Mouse (Mus musculus) cortical plate, adult 2 months (tissue): ENCODE results near the gene Uba6. TPM values are rescaled to one million over a fixed set of nuclear protein-coding genes. Genes with fewer than 3 reads are reported as not detected.
A peak's percentile ranks its signal among the peaks of the same experiment; 100 is the strongest.

ENCODE experiments used
- H3K27ac ChIP-seq: fragments of 200-500 bp; 2 replicates; pipeline ENCODE4 v1.5.1; 2012; ENCODE audit warnings: low read length, control low read depth, inconsistent platforms; ENCODE audit not compliant: insufficient read depth
- H3K4me1 ChIP-seq: fragments of 200-500 bp; 2 replicates; pipeline ENCODE4 v1.6.1; 2011; ENCODE audit warnings: low read length; ENCODE audit not compliant: control insufficient read depth, insufficient read depth
- H3K4me3 ChIP-seq: fragments of 200-500 bp; 2 replicates; pipeline ENCODE4 v1.5.1; 2011; ENCODE audit warnings: mild to moderate bottlenecking, low read length, control low read depth; ENCODE audit not compliant: insufficient read depth
- CTCF ChIP-seq: fragments of 200-500 bp; IDR thresholded peaks from 2 replicates; pipeline ENCODE4 v1.5.1; 2011; ENCODE audit warnings: mild to moderate bottlenecking, control low read depth, low read length; ENCODE audit not compliant: insufficient read depth; ENCODE audit errors: extremely low read depth
- POLR2A ChIP-seq: fragments of 200-500 bp; IDR thresholded peaks from 2 replicates; pipeline ENCODE4 v1.6.1; 2011; ENCODE audit warnings: mild to moderate bottlenecking, low read length, control low read depth; ENCODE audit not compliant: insufficient read depth; ENCODE audit errors: extremely low read depth
- polyA plus RNA-seq: library from polyadenylated mRNA; depleted of rRNA; stranded (reverse); fragments of >200 nt; gene quantifications from 2 replicates; pipeline ENCODE4 v1.2.3, GENCODE M21; 2012; rRNA removed

The Uba6 gene
- polyA plus RNA-seq = 6.4 and 7.3 TPM in 2 replicates

GRCm38 (mm10) chr5:86172449-86173161 lies at the start of gene Uba6:
TSS of gene Uba6 (minus strand) at chr5:86172803.
- peak within 1 kb of the TSS; percentile 67 for H3K4me3 ChIP-seq
- H3K27ac ChIP-seq = peak within 1 kb of the TSS; percentile 53
- TF ChIP-seq POLR2A (peak; percentile 96), CTCF (no peak)
- no peaks in the 10 kb centered on the region for H3K4me1 ChIP-seq

GRCm38 (mm10) chr5:86197801-86198200 lies 25.2 kb upstream of the Uba6 start, which contains the start of gene Gnrhr:
TSS of gene Gnrhr (minus strand) at chr5:86197901.
- Histone ChIP-seq H3K4me1 (no peaks in the 10 kb centered on the region), H3K27ac (no peak within 1 kb of the TSS), H3K4me3 (no peak within 1 kb of the TSS)
- TF ChIP-seq CTCF (no peak), POLR2A (no peak)

- H3K4me1 ChIP-seq = no peaks in the 10 kb centered on the region
- no peak overlapping the region for H3K27ac ChIP-seq
- H3K4me3 ChIP-seq = no peak overlapping the region
- TF ChIP-seq POLR2A (no peak), CTCF (peak; percentile 48; the same call in 1 of the 2 replicates)
Observed at GRCm38 (mm10) chr5:86191356-86191755, 18.8 kb upstream of the Uba6 start.

- Histone ChIP-seq H3K4me3 (no peak overlapping the region), H3K27ac (no peak overlapping the region), H3K4me1 (no peaks in the 10 kb centered on the region)
- TF ChIP-seq CTCF (peak; percentile 58), POLR2A (no peak)
Observed at GRCm38 (mm10) chr5:86190770-86191169, 18.2 kb upstream of the Uba6 start.

- Histone ChIP-seq H3K27ac (no peak overlapping the region), H3K4me3 (no peak overlapping the region), H3K4me1 (no peaks in the 10 kb centered on the region)
- no peak for TF ChIP-seq CTCF
- no peak for TF ChIP-seq POLR2A
Observed at GRCm38 (mm10) chr5:86190290-86190689, 17.7 kb upstream of the Uba6 start.

GRCm38 (mm10) chr5:86187441-86187840 lies 14.8 kb upstream of the Uba6 start:
- TF ChIP-seq CTCF (no peak), POLR2A (no peak)
- H3K27ac ChIP-seq = no peak overlapping the region
- H3K4me1 ChIP-seq = no peaks in the 10 kb centered on the region
- no peak overlapping the region for H3K4me3 ChIP-seq

GRCm38 (mm10) chr5:86173778-86174177 lies 1.2 kb upstream of the Uba6 start:
- H3K4me1 ChIP-seq = no peaks in the 10 kb centered on the region
- H3K4me3 ChIP-seq = no peak overlapping the region
- TF ChIP-seq CTCF (no peak), POLR2A (no peak)
- H3K27ac ChIP-seq = no peak overlapping the region

- Histone ChIP-seq H3K4me3 (peak overlapping the region; percentile 67), H3K27ac (peak overlapping the region; percentile 53; the same call in 1 of the 2 replicates), H3K4me1 (no peaks in the 10 kb centered on the region)
- TF ChIP-seq CTCF (no peak), POLR2A (no peak)
Observed at GRCm38 (mm10) chr5:86172088-86172448, 535 bp downstream of the Uba6 start.

- Histone ChIP-seq H3K27ac (no peak overlapping the region), H3K4me1 (no peaks in the 10 kb centered on the region), H3K4me3 (no peak overlapping the region)
- TF ChIP-seq CTCF (no peak), POLR2A (no peak)
Observed at GRCm38 (mm10) chr5:86129828-86130227, 42.8 kb downstream of the Uba6 start.

GRCm38 (mm10) chr5:86128749-86129148 lies 43.9 kb downstream of the Uba6 start:
- Histone ChIP-seq H3K4me1 (no peaks in the 10 kb centered on the region), H3K4me3 (no peak overlapping the region), H3K27ac (no peak overlapping the region)
- TF ChIP-seq POLR2A (no peak), CTCF (no peak)
